Mouse (Mus musculus) lung, postnatal 4 days (tissue): ENCODE results near the gene Defa20.
"Not testable (repeated sequence)": the region's sequence is repeated elsewhere in the genome, so short reads cannot be mapped to it uniquely, and the experiment has no call there.

Source experiments
- DNase-seq, 2 experiments: peaks; one replicate each; pipeline ENCODE4 v3.0.0; 2021

Defa20 gene

GRCm38 (mm10) chr8:21508958-21509357, at the start of gene Defa20:
Gene Defa20, plus strand, starts transcription at chr8:21509258.
- DNase-seq, result not testable (repeated sequence)

- DNase-seq, result not testable (repeated sequence)
Measured at GRCm38 (mm10) chr8:21528732-21529131, 19.7 kb downstream of the Defa20 start, which contains the start of gene Defa32. Gene Defa32, plus strand, starts transcription at chr8:21529032.
